Comparison of ENCODE assay signal across 25 mouse cellular contexts in genomic region chr4:156021942-156022419, GRCm38 (mm10). TPM values are rescaled to one million over a fixed set of nuclear protein-coding genes. Genes with fewer than 3 reads are reported as not detected.
A peak's percentile ranks its signal among the peaks of the same experiment; 100 is the strongest.
DNase-seq lines count a peak whose midpoint lies in the region; ATAC-seq and TF ChIP-seq lines count a peak whose summit lies in the region.
"Had no signal": no experiment of that assay in that cellular context is flagged by ENCODE, and none has a peak within 500 bp of the region (broad histone marks: within the 10 kb centered on the region; RNA-seq: fewer than 3 reads in every experiment).

No protein-coding gene starts in this region.

- H3K36me3 ChIP-seq in MEL (ENCODE audit: control insufficient read depth in 1 of 2, insufficient read depth in 2 of 2, low read length in 2 of 2) = peaks cover 0 to 20% of the 10 kb centered on the region in 2 experiments; a peak in 2 of 4 replicates
- H3K36me3 ChIP-seq: forebrain, embryonic 15.5 days; lung, embryonic 15.5 days had no signal

- ATAC-seq in megakaryocyte-erythroid progenitor cell, adult 5-6 weeks (replicated peaks; ENCODE audit: low FRiP score, low TSS enrichment, poor library complexity, severe bottlenecking) = peak; percentile 31; the same call in 1 of the 2 replicates
- ATAC-seq: forebrain, embryonic 15.5 days; hindbrain, embryonic 16.5 days had no signal

- peak overlapping the region; percentile 24 to 45; a peak in 3 of 4 replicates for H3K4me3 ChIP-seq in MEL (ENCODE audit: control insufficient read depth in 1 of 2, insufficient read depth in 1 of 2, low read depth in 2 of 2, low read length in 2 of 2)
- H3K4me3 ChIP-seq: erythroblast, embryonic 14.5 days; forebrain, embryonic 15.5 days; layer of hippocampus, adult 2 months; liver, embryonic 12.5 days; lung, embryonic 15.5 days; megakaryocyte, embryonic 14.5 days had no signal

- TF ChIP-seq EP300 in MEL (IDR thresholded peaks at IDR 0.05; ENCODE audit: low read depth in 1 of 2, low read length in 2 of 2) = peak; percentile 13 to 56; a peak in 3 of 4 replicates

- H3K9ac ChIP-seq in MEL (ENCODE audit: control insufficient read depth, low read depth, low read length, poor library complexity, severe bottlenecking) = peak overlapping the region; percentile 43
- H3K9ac ChIP-seq: forebrain, embryonic 15.5 days; liver, embryonic 12.5 days; lung, embryonic 15.5 days had no signal

- no peak for TF ChIP-seq RAD21 in MEL (IDR thresholded peaks at IDR 0.05; ENCODE audit: low read depth, low read length)

- no peaks in the 10 kb centered on the region for H3K9me3 ChIP-seq in MEL (replicated peaks; ENCODE audit: insufficient read depth, low read length)
- H3K9me3 ChIP-seq: forebrain, embryonic 15.5 days; liver, embryonic 12.5 days; lung, embryonic 15.5 days; megakaryocyte, embryonic 14.5 days had no signal

- no peaks in the 10 kb centered on the region for H3K79me2 ChIP-seq in MEL (ENCODE audit: control insufficient read depth, insufficient read depth, low read length, poor library complexity)

- peak; percentile 26 for DNase-seq in lung, postnatal 25 days (ENCODE audit: low spot score)
- no peak for DNase-seq in lung, postnatal 4 days
- DNase-seq in MEL (ENCODE audit: low read depth, low spot score) (peak; percentile 53), adipocyte (ENCODE audit: low spot score) (no peak), MN1 (ENCODE audit: low spot score) (no peak)
- DNase-seq in thymus, postnatal 25 days = peak; percentile 46
- no peak for DNase-seq in cerebellum, postnatal 4 days (ENCODE audit: low spot score in 2 of 2)
- DNase-seq: cerebellum, adult 11-12 months; cerebellum, postnatal 36 days; heart, adult 11 months; kidney, adult 18-20 months; kidney, postnatal 10 days had no signal

- no peak for TF ChIP-seq POLR2A in MEL (IDR thresholded peaks at IDR 0.05; ENCODE audit: control insufficient read depth in 1 of 2, insufficient read depth in 1 of 2, low read depth in 1 of 2, low read length in 2 of 2, poor library complexity in 1 of 2)

- peak overlapping the region; percentile 58 for H3K27ac ChIP-seq in MEL (ENCODE audit: control insufficient read depth, low read depth, low read length)
- H3K27ac ChIP-seq: forebrain, embryonic 15.5 days; layer of hippocampus, adult 2 months; liver, embryonic 12.5 days; lung, embryonic 15.5 days had no signal

- no peaks in the 10 kb centered on the region for H3K27me3 ChIP-seq in MEL (ENCODE audit: control insufficient read depth in 1 of 2, insufficient read depth in 2 of 2, low read length in 2 of 2)
- H3K27me3 ChIP-seq: forebrain, embryonic 15.5 days; liver, embryonic 12.5 days; lung, embryonic 15.5 days; megakaryocyte, embryonic 14.5 days had no signal

- TF ChIP-seq CTCF in MEL (IDR thresholded peaks at IDR 0.05 in 2 of 3, conservative IDR thresholded peaks at IDR 0.05 in 1 of 3; ENCODE audit: control insufficient read depth in 1 of 3, insufficient read depth in 1 of 3, low read depth in 2 of 3, low read length in 3 of 3, poor library complexity in 1 of 3, severe bottlenecking in 1 of 3) = no peak

- peaks cover 8 to 27% of the 10 kb centered on the region in 2 experiments for H3K4me1 ChIP-seq in MEL (ENCODE audit: control insufficient read depth in 1 of 2, insufficient read depth in 2 of 2, low read length in 2 of 2)
- H3K4me1 ChIP-seq: forebrain, embryonic 15.5 days had no signal

TF ChIP-seq in MEL, 35 proteins besides CTCF, POLR2A, EP300 and RAD21:
- TF ChIP-seq POLR2AphosphoS5 (IDR thresholded peaks at IDR 0.05; ENCODE audit: borderline replicate concordance, low read depth, low read length) = no peak
- 0 out of 2 replicates have a peak, but pooled peaks have one; percentile 14 for TF ChIP-seq TCF12 (IDR thresholded peaks at IDR 0.05; ENCODE audit: low read depth, low read length)
- TF ChIP-seq MXI1 (IDR thresholded peaks at IDR 0.05; ENCODE audit: low read depth, low read length) = peak; percentile 45
- 0 out of 2 replicates have a peak, but pooled peaks have one; percentile 26 for TF ChIP-seq ETS1 (IDR thresholded peaks at IDR 0.05; ENCODE audit: low read depth, low read length)
- TF ChIP-seq MYC (IDR thresholded peaks at IDR 0.05; ENCODE audit: low read depth, low read length) = peak; percentile 55; the same call in 1 of the 2 replicates
- TF ChIP-seq TBP (IDR thresholded peaks at IDR 0.05; ENCODE audit: low read depth, low read length) = 0 out of 2 replicates have a peak, but pooled peaks have one; percentile 33
- 0 out of 2 replicates have a peak, but pooled peaks have one; percentile 27 for TF ChIP-seq RCOR1 (IDR thresholded peaks at IDR 0.05; ENCODE audit: low read depth, low read length)
- TF ChIP-seq MAFK (IDR thresholded peaks at IDR 0.05; ENCODE audit: borderline replicate concordance, low read depth, low read length) = 0 out of 2 replicates have a peak, but pooled peaks have one; percentile 33
- TF ChIP-seq E2F4 (IDR thresholded peaks at IDR 0.05; ENCODE audit: borderline replicate concordance, low read depth, low read length) = no peak
- TF ChIP-seq ELF1 (IDR thresholded peaks at IDR 0.05; ENCODE audit: low read depth, low read length) = peak; percentile 4; the same call in 1 of the 2 replicates

RNA-seq across cellular contexts. Expression of gene Tnfrsf18, which starts 4.0 kb away (rescaled TPM):
- total RNA-seq in MEL (2012; rRNA removed) = 13.6 and 16.2 TPM in 2 replicates
- polyA plus RNA-seq in MEL (2012; ENCODE audit: insufficient read depth in 1 of 2, insufficient read length in 2 of 2, low read depth in 1 of 2, low replicate concordance in 2 of 2, missing spikeins in 1 of 2) = 1 to 10 TPM in 1 of 2 experiments, not detected in 1; 9.3 TPM
- 3.7 and 7.5 TPM in 2 replicates for total RNA-seq in megakaryocyte-erythroid progenitor cell, adult 5-6 weeks (2014; fragmentation: Nextera tagmentation)
- total RNA-seq in megakaryocyte-erythroid progenitor cell, adult 5-6 weeks (2017) = 2.6 and 7.0 TPM in 2 replicates
- total RNA-seq: layer of hippocampus, adult 2 months; left cerebral cortex, adult 18-20 months had no signal
- polyA plus RNA-seq: erythroblast, embryonic 14.5 days; testis, adult 2 months had no signal

RNA-seq across cellular contexts. Expression of gene Tnfrsf4, which starts 8.3 kb away (rescaled TPM):
- total RNA-seq in MEL (2012; rRNA removed) = 1.6 and 1.7 TPM in 2 replicates
- polyA plus RNA-seq in MEL (2012; ENCODE audit: insufficient read depth in 1 of 2, insufficient read length in 2 of 2, low read depth in 1 of 2, low replicate concordance in 2 of 2, missing spikeins in 1 of 2) = 1 to 10 TPM in 1 of 2 experiments, not detected in 1; 2.7 TPM
- 2.5 and 6.9 TPM in 2 replicates for total RNA-seq in megakaryocyte-erythroid progenitor cell, adult 5-6 weeks (2014; fragmentation: Nextera tagmentation)
- total RNA-seq in megakaryocyte-erythroid progenitor cell, adult 5-6 weeks (2017) = 1.8 and 5.6 TPM in 2 replicates
- polyA plus RNA-seq: hindbrain, embryonic 16.5 days had no signal

RNA-seq across cellular contexts. Expression of gene Sdf4, which starts 29.3 kb away (rescaled TPM):
- 111 and 114 TPM in 2 replicates for total RNA-seq in MEL (2012; rRNA removed)
- 100 to 1,000 TPM in 1 of 2 experiments, not detected in 1; 117 TPM for polyA plus RNA-seq in MEL (2012; ENCODE audit: insufficient read depth in 1 of 2, insufficient read length in 2 of 2, low read depth in 1 of 2, low replicate concordance in 2 of 2, missing spikeins in 1 of 2)
- 48.2 and 74.4 TPM in 2 replicates for total RNA-seq in megakaryocyte-erythroid progenitor cell, adult 5-6 weeks (2014; fragmentation: Nextera tagmentation)
- total RNA-seq in megakaryocyte-erythroid progenitor cell, adult 5-6 weeks (2017) = 137 and 143 TPM in 2 replicates

RNA-seq across cellular contexts. Expression of gene B3galt6, which starts 29.5 kb away (rescaled TPM):
- total RNA-seq in MEL (2012; rRNA removed) = 6.6 and 9.1 TPM in 2 replicates
- polyA plus RNA-seq in MEL (2012; ENCODE audit: insufficient read depth in 1 of 2, insufficient read length in 2 of 2, low read depth in 1 of 2, low replicate concordance in 2 of 2, missing spikeins in 1 of 2) = 1 to 10 TPM in 1 of 2 experiments, not detected in 1; 3.8 TPM
- total RNA-seq in megakaryocyte-erythroid progenitor cell, adult 5-6 weeks (2014; fragmentation: Nextera tagmentation) = 7.6 and 9.4 TPM in 2 replicates
- total RNA-seq in megakaryocyte-erythroid progenitor cell, adult 5-6 weeks (2017) = 11.0 and 11.7 TPM in 2 replicates

RNA-seq across cellular contexts. Expression of gene Ttll10, which starts 37.2 kb away (rescaled TPM):
- total RNA-seq in MEL (2012; rRNA removed) = not detected in 2 replicates
- under 1 TPM in 1 of 2 experiments, not detected in 1; 0.11 TPM for polyA plus RNA-seq in MEL (2012; ENCODE audit: insufficient read depth in 1 of 2, insufficient read length in 2 of 2, low read depth in 1 of 2, low replicate concordance in 2 of 2, missing spikeins in 1 of 2)
- total RNA-seq in megakaryocyte-erythroid progenitor cell, adult 5-6 weeks (2014; fragmentation: Nextera tagmentation) = not detected in 2 replicates
- not detected in 2 replicates for total RNA-seq in megakaryocyte-erythroid progenitor cell, adult 5-6 weeks (2017)
- total RNA-seq: heart, postnatal 25 days; left cerebral cortex, adult 18-20 months had no signal
- polyA plus RNA-seq: C2C12; erythroblast, embryonic 14.5 days; forebrain, embryonic 15.5 days; hindbrain, embryonic 16.5 days; neural tube, embryonic 14.5 days had no signal

Comparison
In these comparisons a context has a peak if more than half of its experiments do, and no peak if none do; other contexts are left out.
1. DNase-seq: peak in lung, postnatal 25 days (single experiment), MEL (single experiment) and thymus, postnatal 25 days (single experiment); none in lung, postnatal 4 days (0 of 2), cerebellum, postnatal 4 days (0 of 2), adipocyte (single experiment) and MN1 (single experiment).